Mouse (Mus musculus): ENCODE measurements around the gene Olfr91.
"Not testable (repeated sequence)": the region's sequence is repeated elsewhere in the genome, so short reads cannot be mapped to it uniquely, and the experiment has no call there.

Olfr91 gene

DNA sequence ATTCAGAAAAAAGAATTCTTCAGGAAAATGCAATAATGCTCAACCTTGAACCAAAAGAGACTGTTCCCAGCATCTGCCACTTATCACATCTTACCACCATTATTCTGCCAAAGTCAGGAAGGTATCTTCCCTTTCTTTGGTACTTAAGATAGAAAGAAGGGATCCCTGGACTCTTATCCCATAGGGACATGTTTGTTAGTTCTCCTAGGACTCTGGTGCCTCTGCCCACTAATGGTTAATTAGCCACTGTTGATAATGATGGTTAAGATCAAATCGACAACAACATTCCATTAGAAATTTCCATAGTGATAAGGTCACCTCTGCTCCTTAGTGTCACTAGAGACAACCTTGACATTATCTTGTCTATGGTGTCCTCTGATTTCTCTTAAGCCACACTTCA is at the start of gene Olfr91:
Gene Olfr91 (minus strand): TSS at position 101 of the 400 bp plus-strand sequence.
- no peak for DNase-seq

DNA sequence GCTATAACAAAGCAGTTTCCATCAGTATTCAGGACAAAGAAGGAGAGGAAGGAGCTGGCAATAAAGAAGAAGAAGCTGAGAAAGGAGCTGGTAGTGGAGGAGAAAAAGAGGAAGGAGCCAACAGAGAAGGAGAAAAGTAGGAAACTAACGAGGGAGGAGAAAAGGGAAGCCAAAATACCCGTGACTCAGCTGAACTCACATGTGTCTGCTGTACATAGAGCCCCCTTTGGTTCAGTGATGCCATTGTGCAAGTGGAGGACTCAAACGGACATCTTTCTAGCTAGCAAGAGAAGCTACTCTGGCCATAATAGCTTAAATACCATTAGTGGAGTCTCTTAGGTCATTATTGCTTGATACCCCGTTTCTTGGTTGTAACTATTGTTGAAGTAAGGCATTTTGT is 33.3 kb upstream of the Olfr91 start:
- not testable (repeated sequence) for DNase-seq

DNA sequence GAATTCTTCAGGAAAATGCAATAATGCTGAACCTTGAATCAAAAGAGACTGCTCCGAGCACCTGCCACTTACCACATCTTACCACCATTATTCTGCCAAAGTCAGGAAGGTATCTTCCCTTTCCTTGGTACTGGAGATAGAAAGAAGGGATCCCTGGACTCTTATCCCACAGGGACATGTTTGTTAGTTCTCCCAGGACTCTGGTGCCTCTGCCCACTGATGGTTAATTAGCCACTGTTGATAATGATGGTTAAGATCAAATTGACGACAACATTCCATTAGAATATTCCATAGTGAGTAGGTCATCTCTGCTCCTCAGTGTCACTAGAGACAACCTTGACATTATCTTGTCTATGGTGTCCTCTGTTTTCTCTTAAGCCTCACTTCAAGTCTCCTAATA is 21.9 kb upstream of the Olfr91 start, which contains the start of gene Olfr92:
Gene Olfr92 (minus strand): TSS at position 101 of the 400 bp plus-strand sequence.
- no peak for DNase-seq

DNA sequence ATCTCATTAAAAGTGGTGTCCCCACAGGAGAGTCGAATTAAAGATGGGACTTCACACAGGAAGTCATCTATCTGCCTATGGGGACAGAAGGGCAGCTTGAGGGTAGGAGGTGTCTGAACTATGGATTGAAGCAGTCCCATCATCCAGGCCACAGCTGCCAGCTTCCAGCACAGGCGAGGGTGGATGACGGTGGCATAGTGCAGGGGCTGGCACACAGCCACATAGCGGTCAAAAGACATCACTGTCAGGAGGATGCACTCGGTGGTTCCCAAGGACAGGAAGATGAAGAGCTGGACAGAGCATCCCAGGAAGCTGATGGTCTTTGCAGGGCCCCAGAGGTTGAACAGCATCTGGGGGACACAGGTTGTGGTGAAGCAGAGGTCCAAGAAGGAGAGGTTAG is 4.8 kb downstream of the Olfr91 start:
- no peak for DNase-seq

DNA sequence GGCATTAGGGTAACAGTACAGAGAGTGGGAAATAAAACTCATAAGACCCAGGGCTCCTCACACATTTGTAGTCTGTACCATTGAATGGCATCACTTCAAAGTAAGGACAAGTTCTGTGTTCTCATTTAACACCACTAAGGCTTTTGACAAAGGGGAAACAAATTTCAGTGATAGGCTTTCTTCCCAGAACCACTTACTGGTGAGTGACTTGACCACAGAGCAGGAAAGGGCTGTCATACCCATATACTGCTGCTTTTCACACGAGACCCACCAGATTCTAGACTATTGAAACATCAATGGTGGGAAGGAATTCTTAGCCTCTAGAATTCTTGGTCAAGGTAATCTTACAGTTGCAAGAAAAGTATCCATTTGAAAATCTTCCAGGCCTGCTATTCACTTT is 5.9 kb downstream of the Olfr91 start:
- DNase-seq = no peak

DNA sequence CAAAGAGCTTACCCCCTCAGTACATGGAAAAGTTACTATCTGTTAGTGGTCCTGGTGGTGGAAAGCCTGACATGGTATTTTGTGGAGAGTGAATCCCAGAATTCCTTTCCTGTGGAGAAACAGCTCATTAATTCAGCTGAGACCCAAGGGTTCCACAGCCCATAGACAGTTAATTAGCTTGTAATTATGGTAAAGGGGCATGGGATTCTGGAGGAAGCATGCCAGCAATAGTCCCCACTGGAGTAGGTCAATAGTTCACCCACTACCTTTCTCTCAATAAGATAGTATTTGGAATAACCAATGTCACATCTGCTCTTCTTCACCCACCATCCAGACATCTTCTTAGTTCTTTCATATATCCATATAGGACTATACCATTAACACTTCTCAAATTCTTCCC is 9.7 kb downstream of the Olfr91 start, which contains the start of gene Olfr90:
Gene Olfr90 (minus strand): TSS at position 101 of the 400 bp plus-strand sequence.
- DNase-seq = no peak

DNA sequence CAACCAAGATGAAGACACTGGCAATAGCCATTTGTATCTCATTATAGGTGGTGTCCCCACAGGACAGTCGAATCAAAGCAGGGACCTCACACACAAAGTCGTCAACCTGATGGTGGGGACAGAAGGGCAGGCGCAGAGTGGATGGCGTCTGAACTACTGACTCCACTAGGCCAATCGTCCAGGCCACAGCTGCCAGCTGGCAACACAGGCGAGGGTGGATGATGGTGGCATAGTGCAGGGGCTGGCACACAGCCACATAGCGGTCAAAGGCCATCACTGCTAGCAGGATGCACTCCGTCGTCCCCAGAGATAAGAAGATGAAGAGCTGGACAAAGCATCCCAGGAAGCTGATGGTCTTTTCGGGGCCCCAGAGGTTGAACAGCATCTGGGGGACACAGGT is 12.5 kb downstream of the Olfr91 start:
- no peak for DNase-seq

DNA sequence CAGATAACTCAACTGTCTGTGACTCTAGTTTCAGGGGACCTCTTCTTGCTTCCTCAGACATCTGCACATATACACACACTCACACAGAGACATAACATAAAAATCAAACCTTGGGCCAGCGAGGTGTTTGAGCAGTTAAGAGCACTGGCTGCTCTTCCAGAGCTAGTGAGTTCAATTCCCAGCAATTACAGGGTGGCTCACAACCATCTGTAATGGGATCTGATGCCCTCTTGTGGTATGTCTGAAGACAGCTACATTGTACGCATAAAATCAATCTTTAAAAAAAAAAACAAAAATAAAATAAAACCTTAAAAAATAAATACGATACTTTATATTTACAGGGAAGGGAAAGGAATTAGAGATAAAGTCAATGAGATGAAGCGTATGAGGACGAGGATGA is 13.4 kb downstream of the Olfr91 start:
- DNase-seq = no peak

DNA sequence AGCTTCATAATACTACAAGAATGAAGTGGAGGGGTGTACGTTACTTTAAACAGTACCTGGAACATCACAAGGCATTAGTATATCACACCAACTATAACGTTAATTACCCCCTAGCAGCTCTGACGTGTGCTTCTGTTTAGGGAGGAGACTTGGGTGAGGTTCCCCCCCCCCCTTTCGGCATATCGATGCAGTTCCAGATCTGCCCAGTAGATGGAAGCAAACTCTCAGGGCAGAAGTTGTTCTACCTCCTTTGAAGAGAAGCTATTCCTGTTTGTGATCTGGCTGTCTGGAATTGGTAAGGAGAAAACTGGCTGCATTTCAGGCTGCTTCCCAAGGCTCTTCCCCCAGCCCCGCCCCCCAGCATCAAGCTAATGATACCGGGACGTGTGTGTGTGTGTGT is 14.8 kb downstream of the Olfr91 start:
- DNase-seq = peak; percentile 78

DNA sequence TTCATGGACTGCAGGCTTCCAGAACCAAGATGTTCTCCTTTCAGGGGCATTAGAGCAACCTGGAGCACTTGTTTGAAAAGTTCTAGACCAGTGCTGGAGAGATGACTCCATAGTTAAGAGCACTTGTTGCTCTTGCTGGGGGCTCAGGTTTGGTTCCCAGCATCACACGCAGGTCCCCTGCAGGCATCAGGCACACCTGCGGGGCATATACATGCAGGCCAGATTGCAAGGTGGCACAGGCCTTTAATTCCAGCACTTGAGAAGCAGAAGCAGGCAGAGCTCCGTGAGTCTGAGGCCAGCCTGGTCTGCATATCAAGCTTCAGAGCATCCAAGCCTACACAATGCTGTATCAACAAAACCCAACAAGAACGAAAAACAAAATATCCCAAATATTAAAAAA is 16.4 kb downstream of the Olfr91 start:
- DNase-seq = no peak

DNA sequence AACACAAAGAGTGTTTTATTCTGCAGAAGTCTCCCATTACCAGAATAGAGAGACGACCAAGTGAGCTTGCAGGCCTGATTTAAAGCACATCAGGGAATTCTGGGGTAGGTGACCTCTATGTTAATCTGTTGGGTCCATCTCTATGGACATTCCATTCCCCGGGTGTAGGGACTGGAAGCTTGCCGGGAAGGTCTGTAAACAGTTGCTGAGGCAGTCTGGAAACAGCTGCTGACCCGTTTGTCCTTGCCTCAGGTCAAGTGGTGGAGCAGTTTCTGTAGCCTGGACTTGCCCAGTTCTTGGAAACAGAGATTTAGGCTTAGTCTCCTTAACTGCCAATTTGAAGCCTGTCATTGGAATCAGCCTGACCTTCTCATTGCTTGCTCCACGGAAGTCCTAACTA is 18.0 kb downstream of the Olfr91 start:
- peak; percentile 50 for DNase-seq

DNA sequence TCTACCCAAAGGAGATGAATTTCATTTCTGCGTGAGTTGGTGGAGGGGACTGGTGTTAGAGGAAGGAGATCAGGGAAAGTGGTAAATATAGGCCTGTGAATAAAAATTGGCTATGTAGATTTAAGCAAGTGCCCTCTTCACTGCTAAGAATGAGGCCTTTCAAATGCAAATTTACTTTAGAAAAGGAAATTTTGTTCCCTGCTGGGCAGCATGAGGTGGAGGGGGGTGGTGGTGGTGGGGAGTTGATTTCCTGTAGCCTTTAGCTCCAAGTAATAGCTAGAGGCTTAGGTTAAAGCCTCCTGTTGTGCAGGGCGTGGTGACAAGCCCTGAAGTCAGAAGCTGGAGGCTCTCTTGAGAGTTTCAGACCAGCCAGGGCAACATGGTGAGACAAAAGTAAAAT is 19.1 kb downstream of the Olfr91 start:
- no peak for DNase-seq

DNA sequence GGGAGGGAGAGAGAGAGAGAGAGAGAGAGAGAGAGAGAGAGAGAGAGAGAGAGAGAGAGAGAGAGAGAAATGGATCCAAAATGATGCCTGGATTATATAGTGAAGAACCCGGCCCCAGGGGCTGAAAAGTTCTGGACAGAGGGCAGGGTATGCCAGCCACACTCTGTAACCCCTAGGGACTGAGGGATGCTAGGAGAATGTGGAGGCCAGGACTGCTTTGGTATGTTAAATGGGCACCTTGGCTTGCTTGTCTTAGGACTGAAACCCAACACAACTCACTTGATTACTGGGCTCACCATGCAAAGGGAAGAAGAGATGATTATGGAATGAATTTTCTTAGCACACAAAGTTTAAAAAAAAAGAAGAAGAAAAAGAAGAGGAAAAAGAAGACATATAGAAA is 19.9 kb downstream of the Olfr91 start:
- no peak for DNase-seq

DNA sequence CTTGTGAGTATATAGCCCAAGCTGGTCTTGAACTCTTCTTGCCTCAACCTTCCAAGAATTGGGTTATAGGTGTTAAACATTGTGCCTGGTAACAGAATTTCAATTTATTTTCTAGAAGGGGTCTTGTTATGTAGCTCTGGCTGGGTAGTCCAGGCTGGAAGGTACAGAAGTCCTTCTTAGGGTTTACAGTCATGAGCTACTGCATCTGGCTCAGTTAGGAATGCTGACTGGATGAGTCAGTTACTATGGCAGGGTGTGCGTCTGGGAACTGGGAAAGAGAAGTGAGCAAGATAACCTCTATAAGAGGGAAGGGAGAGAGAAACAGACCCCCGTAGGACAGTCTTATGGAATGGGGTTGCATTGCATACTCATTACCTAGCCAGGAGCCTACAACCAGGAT is 22.3 kb downstream of the Olfr91 start:
- no peak for DNase-seq

DNA sequence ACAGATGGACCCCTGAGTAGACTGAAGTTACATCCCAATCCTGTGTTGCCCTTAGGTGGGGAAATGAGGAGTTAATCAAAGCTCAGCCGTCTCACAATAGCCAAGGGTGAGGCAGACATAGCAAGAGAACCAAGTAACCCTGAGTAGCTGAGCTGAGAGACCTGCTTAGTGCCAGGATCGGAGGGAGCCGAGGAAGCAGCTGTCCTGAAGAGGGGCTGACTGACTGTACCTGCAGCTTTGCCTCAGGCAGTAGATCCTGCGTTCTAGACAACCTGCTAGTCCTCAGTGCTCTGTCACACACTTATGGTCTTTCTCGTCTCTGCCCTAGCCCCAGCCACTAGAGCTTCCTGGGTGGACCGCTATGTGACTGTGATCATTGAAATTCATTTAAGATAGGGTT is 22.9 kb downstream of the Olfr91 start:
- no peak for DNase-seq

DNA sequence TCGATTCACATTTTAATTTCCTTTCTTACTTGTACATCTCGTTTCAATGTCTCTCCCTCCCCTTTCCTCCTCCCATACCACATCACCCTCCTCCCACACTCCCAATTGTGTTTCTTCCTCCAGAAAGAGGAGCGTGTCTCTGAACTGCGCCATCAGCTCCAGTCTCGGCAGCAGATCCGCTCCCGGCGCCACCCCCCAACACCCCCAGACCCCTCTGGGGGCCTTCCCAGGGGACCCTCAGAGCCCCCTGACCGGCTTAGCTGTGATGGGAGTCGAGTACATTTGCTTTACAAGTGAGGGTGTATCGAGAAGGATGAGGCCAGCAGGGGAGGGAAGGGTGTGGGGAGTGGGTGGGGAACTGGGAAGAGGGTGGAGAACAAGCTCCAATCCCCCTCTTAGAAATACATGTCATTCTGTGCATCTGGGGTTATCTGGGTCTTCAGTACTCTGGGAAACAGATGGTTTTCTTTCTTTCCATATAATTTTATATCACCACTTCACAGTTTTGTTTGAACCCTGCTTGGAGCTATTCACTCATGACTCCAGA is 25.3 kb downstream of the Olfr91 start:
- DNase-seq = no peak

DNA sequence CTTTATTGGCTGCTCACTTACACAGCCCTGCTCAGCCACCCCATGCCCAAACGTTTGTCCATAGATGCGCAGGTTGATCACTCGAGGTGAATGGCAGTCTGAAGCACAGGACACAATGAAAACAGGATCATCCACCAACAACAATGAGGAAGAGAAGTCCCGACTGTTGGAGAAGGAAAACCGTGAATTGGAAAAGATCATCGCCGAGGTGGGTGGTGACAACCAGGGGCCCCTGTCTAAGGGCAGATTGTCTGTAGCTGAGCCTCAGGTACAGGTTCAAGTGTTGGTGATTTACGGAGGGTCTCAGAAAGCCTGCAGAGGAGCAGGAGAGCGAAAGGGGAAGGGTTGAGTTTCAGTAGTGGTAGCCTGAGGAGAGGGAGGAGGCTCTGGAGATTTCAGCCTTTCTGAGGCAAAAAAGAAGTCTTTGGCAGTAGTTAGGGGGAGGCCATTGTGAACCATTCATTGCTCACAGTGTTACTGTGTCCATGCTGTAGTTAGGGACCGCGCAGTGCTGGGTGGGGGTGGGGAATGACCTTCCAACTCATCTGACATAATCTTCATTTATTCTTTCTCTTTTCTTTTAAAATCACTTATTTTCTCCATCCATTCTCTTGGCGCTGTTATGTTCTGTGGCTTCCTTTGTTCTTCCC is 25.9 kb downstream of the Olfr91 start:
- DNase-seq = no peak

DNA sequence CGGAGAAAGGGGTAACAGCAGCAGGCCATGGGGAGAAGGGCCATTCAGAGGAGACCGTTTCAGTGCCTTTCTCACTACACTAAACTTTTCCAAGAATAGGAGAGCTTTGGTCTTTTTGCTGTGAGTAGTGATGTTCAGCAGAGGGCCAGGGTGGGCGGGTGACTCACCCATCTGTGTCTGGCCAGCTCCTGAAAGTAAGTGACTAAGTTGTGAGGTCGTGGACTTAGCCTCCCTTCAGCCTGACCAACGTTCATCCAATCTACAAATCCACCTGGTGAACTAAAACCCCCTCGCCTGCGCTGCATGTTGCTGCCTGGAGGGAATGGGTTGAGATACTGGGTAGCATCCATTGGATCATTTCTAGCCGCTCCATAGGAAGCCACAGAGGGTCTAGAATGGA is 28.0 kb downstream of the Olfr91 start:
- DNase-seq = no peak

DNA sequence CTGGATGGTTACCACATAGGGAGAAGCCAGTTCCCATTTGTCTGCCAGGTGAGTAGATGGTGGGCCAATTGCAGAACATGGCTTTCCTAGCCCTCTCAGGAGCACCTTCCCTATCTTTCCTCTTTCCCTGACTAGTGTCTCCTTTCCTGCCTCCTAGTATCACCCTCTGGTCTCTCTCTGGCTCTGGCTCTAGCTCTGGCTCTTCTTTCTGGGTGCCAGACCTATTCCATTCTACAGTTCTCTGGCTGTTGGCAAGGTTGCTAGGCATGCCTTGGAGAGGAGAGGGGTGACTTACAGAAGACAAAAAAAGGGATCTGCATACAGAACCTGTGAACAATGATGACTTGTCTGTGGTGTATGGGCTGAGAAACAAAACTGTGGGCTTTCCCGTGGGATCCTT is 30.2 kb downstream of the Olfr91 start:
- DNase-seq = no peak

DNA sequence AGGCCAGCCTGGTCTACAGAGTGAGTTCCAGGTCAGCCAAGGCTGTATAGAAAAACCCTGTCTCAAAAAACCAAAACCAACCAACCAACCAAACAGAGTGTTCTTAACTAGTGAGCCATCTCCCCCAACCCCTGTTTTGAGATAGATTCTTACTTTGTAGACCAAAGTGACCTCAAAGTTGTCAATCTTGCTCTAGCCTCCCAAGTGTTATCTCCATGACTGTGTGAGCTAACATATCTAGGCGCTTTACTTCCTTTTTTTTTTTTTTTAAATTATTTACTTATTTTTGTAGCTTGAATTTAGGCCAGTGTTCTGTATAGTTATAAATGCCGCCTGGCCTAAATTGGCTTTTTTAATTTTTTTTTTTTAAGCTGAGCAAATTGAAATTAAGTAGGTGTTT is 32.1 kb downstream of the Olfr91 start:
- no peak for DNase-seq

DNA sequence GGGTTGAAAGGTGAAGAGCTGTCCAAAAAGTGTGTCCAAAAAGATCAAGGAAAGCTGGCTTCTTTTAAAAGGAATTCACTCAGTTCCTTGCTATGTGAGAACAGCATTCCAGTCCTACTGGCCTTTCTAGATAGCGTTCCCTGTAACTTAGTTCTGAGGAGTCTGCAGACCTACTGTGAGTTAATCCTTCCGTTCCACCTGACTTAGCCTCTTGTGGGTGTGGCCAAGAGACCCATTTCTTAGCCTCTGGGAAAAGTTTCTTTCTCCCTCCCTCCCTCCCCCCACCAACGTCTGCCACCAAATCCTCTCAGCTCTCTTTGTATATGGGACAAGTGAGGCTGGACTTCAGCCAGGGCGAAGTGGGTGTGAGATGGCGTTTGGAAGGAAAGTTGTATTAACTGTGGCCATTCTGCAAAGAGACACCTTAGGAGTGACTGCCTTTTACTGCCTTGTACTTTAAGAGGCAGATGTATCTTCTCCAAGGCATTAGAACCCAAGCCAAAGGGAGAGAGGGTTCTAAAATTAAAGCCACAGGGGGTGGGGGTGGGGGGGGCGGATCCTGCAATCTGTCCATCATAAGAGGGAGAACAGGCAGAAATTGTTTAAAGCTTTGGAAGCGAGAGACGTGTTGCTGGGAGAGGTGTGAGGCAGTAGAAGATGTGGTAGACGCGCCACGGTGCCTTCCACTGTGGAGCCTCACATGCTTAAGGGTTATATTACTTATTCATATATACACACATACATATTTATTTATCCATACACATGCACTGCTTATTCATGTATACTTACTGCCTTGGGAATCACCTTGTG is 34.2 kb downstream of the Olfr91 start:
- peak; percentile 33 for DNase-seq

DNA sequence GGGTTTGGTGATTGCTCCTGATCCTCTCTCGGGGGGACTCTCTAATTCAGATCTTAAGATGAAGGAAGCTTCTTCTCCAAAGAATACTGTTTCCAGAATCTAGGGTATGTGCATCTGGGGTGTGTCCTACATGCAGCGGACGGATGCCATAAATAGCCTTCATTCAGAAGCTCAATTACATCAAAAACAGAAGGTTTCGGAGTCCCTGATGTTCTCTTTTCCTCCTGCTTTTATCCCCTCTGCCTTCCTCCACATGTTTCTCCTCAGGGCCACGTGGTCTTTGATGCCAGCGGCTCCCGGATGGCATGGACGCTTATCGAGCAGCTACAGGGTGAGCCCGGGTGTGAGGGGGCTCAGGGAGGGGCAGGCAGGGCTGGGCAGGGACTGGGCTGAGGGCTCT is 35.0 kb downstream of the Olfr91 start:
- no peak for DNase-seq

DNA sequence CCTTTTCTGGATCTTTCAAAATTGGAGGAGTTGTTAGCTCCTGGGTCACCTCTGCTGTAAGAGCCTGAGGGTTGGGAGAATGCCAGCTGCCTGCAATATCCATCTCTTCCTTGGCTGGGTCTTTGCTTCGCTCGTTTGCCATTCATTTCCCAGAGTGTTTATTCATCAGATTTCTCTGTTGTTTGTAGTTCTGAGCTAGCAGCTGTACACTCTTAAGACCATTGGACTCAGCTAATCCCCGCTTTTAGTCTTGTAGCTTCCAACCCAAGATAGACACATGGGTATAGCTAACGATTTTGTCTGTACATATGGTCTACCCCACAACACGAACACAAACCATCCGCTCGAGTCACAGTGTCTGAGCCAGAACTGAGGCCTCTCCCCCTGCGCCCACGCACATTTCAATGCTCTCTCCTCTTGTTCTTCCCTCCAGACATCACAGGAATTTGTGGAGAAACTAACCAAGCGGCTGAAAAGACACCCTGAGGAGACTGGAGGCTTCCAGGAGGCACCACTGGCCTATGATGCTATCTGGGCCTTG is 35.9 kb downstream of the Olfr91 start:
- DNase-seq = peak; percentile 19

DNA sequence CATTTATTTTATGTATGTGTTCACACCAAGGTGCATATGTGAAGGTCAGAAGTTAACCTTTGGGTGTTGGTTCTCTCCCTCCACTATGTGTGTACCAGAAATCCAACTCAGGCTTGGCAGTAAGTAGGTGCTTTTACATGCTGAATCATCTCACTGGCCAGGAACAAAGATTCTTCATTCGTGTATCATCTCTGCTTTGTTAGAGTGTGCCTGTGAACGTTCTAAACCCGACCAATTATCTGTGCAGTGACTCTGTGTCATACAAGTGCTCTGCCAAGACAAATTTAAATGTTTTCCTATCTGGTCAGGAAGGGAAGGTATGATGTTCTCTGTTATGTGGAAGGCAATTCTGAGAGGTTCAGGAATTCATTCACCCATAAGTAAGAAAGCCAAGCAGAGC is 36.6 kb downstream of the Olfr91 start:
- DNase-seq = no peak
